Mouse (Mus musculus) forebrain, embryonic 11.5 days (tissue): Measurements from ENCODE around the gene Gm20388. TPM values are rescaled to one million over a fixed set of nuclear protein-coding genes. Genes with fewer than 3 reads are reported as not detected.
A peak's percentile ranks its signal among the peaks of the same experiment; 100 is the strongest.

Source experiments
- ATAC-seq: fragments of 200-750 bp; cut with Nextera tagmentation; replicated peaks from 2 replicates; pipeline ENCODE4 v1.8.0; 2017; ENCODE audit warnings: moderate TSS enrichment; ENCODE audit not compliant: low FRiP score
- DNase-seq: peaks from one replicate; pipeline ENCODE4 v3.0.0-alpha.2; 2017; ENCODE audit warnings: low spot score
- H3K27ac ChIP-seq: fragments of 300-500 bp; sonication (generic); 2 replicates; pipeline ENCODE4 v1.5.1; 2014; ENCODE audit warnings: low read depth, low read length
- H3K27me3 ChIP-seq: fragments of 300-500 bp; sonication (generic); 2 replicates; pipeline ENCODE4 v1.6.1; 2014; ENCODE audit warnings: mild to moderate bottlenecking, low read length, mixed read lengths; ENCODE audit not compliant: control insufficient read depth, insufficient read depth
- H3K36me3 ChIP-seq: fragments of 300-500 bp; sonication (generic); 2 replicates; pipeline ENCODE4 v1.6.1; 2014; ENCODE audit warnings: mild to moderate bottlenecking, low read length, moderate library complexity, mixed read lengths; ENCODE audit not compliant: control insufficient read depth, insufficient read depth
- H3K4me1 ChIP-seq: fragments of 300-500 bp; sonication (generic); replicated peaks from 2 replicates; pipeline ENCODE4 v1.6.1; 2014; ENCODE audit warnings: low read length, mixed read lengths; ENCODE audit not compliant: control insufficient read depth, insufficient read depth
- H3K4me2 ChIP-seq: fragments of 300-500 bp; sonication (generic); 2 replicates; pipeline ENCODE4 v1.6.1; 2014; ENCODE audit warnings: low read depth, mild to moderate bottlenecking, low read length, moderate library complexity, mixed read lengths; ENCODE audit not compliant: severe bottlenecking
- H3K4me3 ChIP-seq: fragments of 300-500 bp; sonication (generic); 2 replicates; pipeline ENCODE4 v1.5.1; 2014; ENCODE audit warnings: low read depth, low read length
- H3K9ac ChIP-seq: fragments of 300-500 bp; sonication (generic); 2 replicates; pipeline ENCODE4 v1.6.1; 2014; ENCODE audit warnings: low read length
- H3K9me3 ChIP-seq: fragments of 300-500 bp; sonication (generic); 2 replicates; pipeline ENCODE4 v1.6.1; 2016; ENCODE audit warnings: low read length, mixed read lengths; ENCODE audit not compliant: control insufficient read depth
- WGBS: fragments of 180-500 bp; shearing (Covaris S2); extraction: QIAGEN DNeasy Blood & Tissue Kit; methylation state at CpG from one replicate; pipeline ENCODE4 v1.1.7; 2014; 5-methylcytosine and 5-hydroxymethylcytosine counted together
- polyA plus RNA-seq: library from polyadenylated mRNA; unstranded; fragments of >200 nt; fragmentation: Nextera tagmentation; extraction: Ambion mirVana; gene quantifications from 2 replicates; pipeline ENCODE4 v1.2.1, GENCODE M21; 2014

Gm20388 gene
- polyA plus RNA-seq, 1 experiment from 2014 or later: not detected

DNA sequence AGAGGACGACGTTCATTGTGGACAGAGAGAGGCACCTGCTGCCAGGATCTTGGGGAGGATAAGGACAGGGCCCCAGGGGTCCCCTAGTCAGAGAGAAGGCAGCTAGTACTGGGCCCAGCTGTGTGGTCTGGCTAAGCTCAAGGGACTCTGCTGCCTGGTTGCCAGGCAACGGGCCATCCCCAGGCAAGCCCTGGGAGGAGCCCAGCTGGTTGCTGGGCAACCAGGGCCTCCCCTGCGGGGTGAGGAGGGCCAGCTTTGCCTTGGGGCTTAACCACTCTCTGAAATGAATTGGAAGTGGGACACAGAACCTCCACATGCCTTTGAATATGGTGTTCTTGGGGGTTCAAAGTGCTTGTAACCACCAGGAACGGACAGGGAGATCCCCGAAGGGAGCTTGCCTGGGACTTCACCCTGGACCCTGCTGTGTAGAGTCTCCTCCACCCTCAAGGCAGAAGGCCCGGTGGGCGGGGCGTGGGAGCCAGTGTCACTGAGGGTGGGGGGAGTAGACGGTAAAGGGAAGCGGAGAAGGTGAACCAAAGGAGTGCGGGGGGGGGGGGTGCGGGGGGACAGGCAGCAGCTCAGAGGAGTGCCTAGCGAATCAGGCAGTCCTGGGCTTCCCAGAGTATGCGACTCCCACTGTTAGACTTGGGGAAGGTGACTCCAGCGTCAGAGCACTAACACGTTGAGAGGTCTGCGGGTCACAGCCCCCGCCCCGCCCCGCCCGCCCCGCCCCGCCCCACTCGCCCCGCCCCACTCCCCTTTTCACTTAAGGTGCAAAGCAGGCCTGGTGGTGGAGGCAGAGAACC lies 266.9 kb downstream of the Gm20388 start, which contains the start of gene Fam92b:
Gene Fam92b, minus strand, starts transcription at position 149 of the 806 bp plus-strand sequence.
- peak; percentile 92 for ATAC-seq
- Histone ChIP-seq H3K4me2 (peak within 1 kb of the TSS; percentile 51), H3K4me3 (peak within 1 kb of the TSS; percentile 4; the same call in 1 of the 2 replicates), H3K9ac (peak within 1 kb of the TSS; percentile 39), H3K27ac (peak within 1 kb of the TSS; percentile 75), H3K9me3 (no peaks in the 10 kb centered on the region), H3K4me1 (peaks cover 35% of the 10 kb centered on the region), H3K27me3 (peaks cover 6% of the 10 kb centered on the region; the same call in 1 of the 2 replicates), H3K36me3 (no peaks in the 10 kb centered on the region)
- peak; percentile 95 for DNase-seq
- under 1% methylated on average over 22 of the region's 26 CpGs for WGBS

- Histone ChIP-seq H3K4me1 (peaks cover 35% of the 10 kb centered on the region), H3K36me3 (no peaks in the 10 kb centered on the region), H3K9ac (peak overlapping the region; percentile 39), H3K27me3 (peaks cover 6% of the 10 kb centered on the region; the same call in 1 of the 2 replicates), H3K27ac (peak overlapping the region; percentile 75), H3K4me2 (peak overlapping the region; percentile 51), H3K4me3 (no peak overlapping the region; the same call in 1 of the 2 replicates), H3K9me3 (no peaks in the 10 kb centered on the region)
- ATAC-seq (no peak), DNase-seq (no peak)
- WGBS: 3% methylated on average over 10 of the region's 10 CpGs
Observed at GRCm38 (mm10) chr8:120178124-120178514, 267.5 kb downstream of the Gm20388 start.

DNA sequence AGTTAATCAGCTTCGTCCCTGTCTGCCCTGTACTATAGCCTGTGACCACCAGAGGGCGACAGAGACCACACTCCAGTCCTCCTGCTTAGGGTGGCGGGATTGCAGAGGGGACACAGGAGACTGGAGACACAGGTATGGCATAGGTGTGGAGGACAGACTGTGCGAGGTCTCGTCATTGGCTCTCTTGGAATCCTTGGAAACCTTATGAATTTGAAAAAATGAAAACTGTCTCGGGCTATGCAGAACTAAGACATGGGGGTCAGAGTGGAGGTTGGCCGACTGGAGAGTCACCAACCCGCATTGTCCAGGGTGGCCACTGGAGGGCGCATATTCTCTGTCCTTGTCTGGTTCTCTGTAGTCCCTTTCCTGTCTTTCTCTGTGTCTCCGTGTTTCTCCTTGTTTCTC lies 268.4 kb downstream of the Gm20388 start:
- ATAC-seq (peak; percentile 34), DNase-seq (peak; percentile 97)
- Histone ChIP-seq H3K36me3 (no peaks in the 10 kb centered on the region), H3K4me1 (peaks cover 35% of the 10 kb centered on the region), H3K27ac (no peak overlapping the region), H3K4me2 (peak overlapping the region; percentile 40; the same call in 1 of the 2 replicates), H3K9ac (peak overlapping the region; percentile 16; the same call in 1 of the 2 replicates), H3K4me3 (no peak overlapping the region), H3K27me3 (peaks cover 6% of the 10 kb centered on the region; the same call in 1 of the 2 replicates), H3K9me3 (no peaks in the 10 kb centered on the region)
- 0% methylated on average over 10 of the region's 10 CpGs for WGBS

DNA sequence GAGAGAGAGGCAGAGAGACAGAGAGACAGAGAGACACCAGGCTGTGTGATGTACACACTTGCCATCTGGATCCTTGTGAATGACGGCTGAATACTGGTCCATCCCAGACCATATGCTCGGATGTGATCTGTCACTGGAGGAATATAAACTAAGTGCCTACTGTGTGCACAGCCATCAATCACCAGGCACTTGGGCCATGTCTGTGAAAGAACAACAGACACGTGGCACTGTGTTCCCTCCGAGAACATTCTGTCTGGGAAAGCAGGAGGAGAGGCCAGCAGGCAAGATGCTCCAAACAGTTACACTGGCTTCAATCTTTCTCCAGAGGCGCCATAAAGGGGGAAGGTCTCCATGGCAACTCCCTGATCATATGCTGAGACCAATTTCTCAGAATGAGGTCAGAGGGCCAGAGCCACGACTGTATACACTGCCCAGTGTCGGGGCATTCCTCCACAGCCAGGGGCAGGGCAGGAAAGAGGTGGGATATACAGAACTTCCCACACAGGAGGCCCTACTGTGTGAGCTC lies 269.9 kb downstream of the Gm20388 start:
- 58% methylated on average over 7 of the region's 7 CpGs for WGBS
- no peak overlapping the region for H3K4me2 ChIP-seq
- H3K4me3 ChIP-seq: no peak overlapping the region
- no peaks in the 10 kb centered on the region for H3K36me3 ChIP-seq
- no peaks in the 10 kb centered on the region for H3K9me3 ChIP-seq
- H3K4me1 ChIP-seq: peaks cover 42% of the 10 kb centered on the region
- H3K27me3 ChIP-seq: no peaks in the 10 kb centered on the region
- DNase-seq (no peak), ATAC-seq (no peak)
- no peak overlapping the region for H3K27ac ChIP-seq
- H3K9ac ChIP-seq: no peak overlapping the region; the same call in 1 of the 2 replicates

DNA sequence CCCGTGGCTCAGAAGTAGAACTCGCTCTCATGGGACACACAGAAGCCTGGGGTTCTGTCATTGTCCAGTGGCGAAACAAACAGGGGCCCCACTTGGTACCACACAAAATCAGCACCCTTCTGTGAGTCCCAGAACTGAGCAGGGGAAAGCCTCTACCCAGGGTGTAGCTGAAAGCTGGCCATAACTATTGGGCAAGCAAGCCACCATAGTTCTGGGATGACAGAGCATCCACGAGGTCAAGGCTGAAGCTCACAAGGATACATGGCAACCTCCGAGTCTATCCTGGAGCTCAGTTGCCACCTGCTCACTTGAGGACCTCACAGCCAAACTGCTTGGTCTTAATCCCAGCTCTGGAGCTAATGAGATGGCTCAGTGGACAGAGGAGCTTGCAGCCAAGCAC lies 270.6 kb downstream of the Gm20388 start:
- no peak overlapping the region for H3K9ac ChIP-seq
- no peak for ATAC-seq
- no peaks in the 10 kb centered on the region for H3K27me3 ChIP-seq
- H3K4me1 ChIP-seq: peaks cover 41% of the 10 kb centered on the region
- no peaks in the 10 kb centered on the region for H3K36me3 ChIP-seq
- WGBS: 86% methylated on average over 5 of the region's 5 CpGs
- no peak overlapping the region for H3K4me2 ChIP-seq
- no peak for DNase-seq
- H3K4me3 ChIP-seq: no peak overlapping the region
- H3K27ac ChIP-seq: no peak overlapping the region
- H3K9me3 ChIP-seq: no peaks in the 10 kb centered on the region

DNA sequence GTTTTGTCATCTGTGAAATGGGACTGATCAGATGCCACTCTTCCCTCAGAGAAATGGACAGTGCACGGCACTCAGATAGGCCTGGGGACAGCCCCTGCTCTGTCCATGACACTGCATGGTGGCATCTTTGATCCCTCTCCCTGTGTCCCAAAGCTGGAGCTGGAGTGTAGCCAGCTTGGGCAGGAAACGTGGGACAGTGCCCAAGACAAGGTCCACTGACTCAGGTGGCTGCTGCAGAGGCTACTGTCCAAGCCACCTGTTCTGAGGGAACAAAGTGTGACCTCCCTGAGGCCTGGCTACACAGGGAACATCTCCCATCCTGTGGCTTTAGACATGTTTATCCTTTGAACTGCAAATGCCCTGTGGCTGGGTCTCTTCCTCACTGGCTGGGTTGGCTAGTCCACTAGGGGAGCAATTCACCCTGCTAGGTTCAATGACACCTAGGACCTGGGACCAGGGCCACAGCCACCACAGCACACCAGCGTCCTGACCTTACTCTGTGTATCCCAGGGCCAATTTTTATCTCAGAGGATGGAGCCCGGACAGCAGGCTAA lies 271.3 kb downstream of the Gm20388 start:
- DNase-seq: no peak
- no peak overlapping the region for H3K9ac ChIP-seq
- H3K27ac ChIP-seq: no peak overlapping the region
- peaks cover 34% of the 10 kb centered on the region for H3K4me1 ChIP-seq
- no peak for ATAC-seq
- 76% methylated on average over 4 of the region's 4 CpGs for WGBS
- H3K4me2 ChIP-seq: no peak overlapping the region
- no peak overlapping the region for H3K4me3 ChIP-seq
- H3K36me3 ChIP-seq: no peaks in the 10 kb centered on the region
- no peaks in the 10 kb centered on the region for H3K27me3 ChIP-seq
- H3K9me3 ChIP-seq: no peaks in the 10 kb centered on the region

GRCm38 (mm10) chr8:120184366-120184765 lies 273.7 kb downstream of the Gm20388 start:
- 46% methylated on average over 9 of the region's 9 CpGs for WGBS

DNA sequence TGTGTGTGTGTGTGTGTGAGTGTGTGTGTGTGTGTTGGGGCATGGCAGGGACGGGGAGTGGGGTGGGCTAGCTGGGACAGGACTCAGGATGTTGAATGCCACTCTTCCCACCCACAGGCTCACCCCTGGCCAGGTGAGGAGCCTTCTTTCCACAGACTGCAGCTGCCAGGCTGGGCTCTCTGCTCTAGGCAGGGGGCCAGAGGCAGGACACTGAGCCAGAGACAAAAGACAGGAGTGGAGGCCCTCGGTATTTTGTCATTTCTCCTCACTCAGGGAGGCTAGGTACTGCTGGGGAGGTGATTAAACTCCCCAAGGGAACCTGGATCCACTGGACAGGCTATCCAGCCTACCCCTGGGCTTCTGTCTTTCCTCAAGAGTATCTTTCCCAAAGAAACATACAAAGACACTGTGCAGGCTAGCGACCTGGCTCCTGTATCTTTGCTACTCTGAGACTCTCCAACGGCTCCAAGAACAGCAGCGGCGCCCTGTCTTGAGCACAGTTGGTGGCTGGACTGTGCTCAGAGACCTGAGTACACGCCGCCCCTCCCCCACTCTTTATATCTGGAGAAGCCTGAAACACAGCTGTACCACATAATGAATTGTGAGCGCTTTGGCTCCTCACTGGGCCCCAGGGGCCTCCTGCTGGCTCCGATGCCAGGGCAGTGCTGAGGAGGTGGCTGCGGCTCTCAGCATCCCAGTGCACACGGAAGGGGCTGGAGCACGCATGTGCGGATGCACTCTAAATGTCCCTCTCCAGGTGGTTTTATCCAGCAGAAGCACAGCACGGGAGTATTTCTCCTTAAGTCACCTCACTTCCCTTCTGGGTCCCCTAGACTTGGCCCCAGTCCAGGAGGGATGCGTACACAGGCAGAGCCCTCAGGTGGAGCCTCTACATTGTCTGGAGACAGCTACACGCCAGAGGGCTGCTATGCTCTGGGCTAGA lies 274.5 kb downstream of the Gm20388 start:
- ATAC-seq: peak; percentile 31; the same call in 1 of the 2 replicates
- DNase-seq: peak; percentile 72
- Histone ChIP-seq H3K4me1 (peaks cover 17% of the 10 kb centered on the region), H3K4me3 (no peak overlapping the region), H3K9ac (peak overlapping the region; percentile 43), H3K36me3 (no peaks in the 10 kb centered on the region), H3K27ac (peak overlapping the region; percentile 66), H3K27me3 (no peaks in the 10 kb centered on the region), H3K9me3 (no peaks in the 10 kb centered on the region), H3K4me2 (peak overlapping the region; percentile 25)
- 37% methylated on average over 17 of the region's 17 CpGs for WGBS

More at GRCm38 (mm10) chr8:120184366-120184765, 273.7 kb downstream of the Gm20388 start:
- Histone ChIP-seq H3K4me3 (no peak overlapping the region), H3K27ac (no peak overlapping the region), H3K4me1 (peaks cover 19% of the 10 kb centered on the region), H3K27me3 (no peaks in the 10 kb centered on the region), H3K9ac (no peak overlapping the region), H3K36me3 (no peaks in the 10 kb centered on the region), H3K9me3 (no peaks in the 10 kb centered on the region), H3K4me2 (no peak overlapping the region)
- no peak for ATAC-seq
- DNase-seq: no peak
